Mouse (Mus musculus) bone marrow macrophage, adult 2 months (primary cell): ENCODE results near the gene Dhps. TPM values are rescaled to one million over a fixed set of nuclear protein-coding genes. Genes with fewer than 3 reads are reported as not detected.
"Not testable (repeated sequence)": the region's sequence is repeated elsewhere in the genome, so short reads cannot be mapped to it uniquely, and the experiment has no call there.

Experiments used
- H3K27ac ChIP-seq: 2 replicates; pipeline ENCODE4 v1.5.1; 2012; ENCODE audit warnings: low read depth, low read length; ENCODE audit not compliant: insufficient read depth
- H3K4me1 ChIP-seq: 2 replicates; pipeline ENCODE4 v1.6.1; 2012; ENCODE audit warnings: low read length; ENCODE audit not compliant: control insufficient read depth, insufficient read depth
- H3K4me3 ChIP-seq: 2 replicates; pipeline ENCODE4 v1.5.1; 2012; ENCODE audit warnings: mild to moderate bottlenecking, low read length, moderate library complexity; ENCODE audit not compliant: insufficient read depth
- CTCF ChIP-seq: IDR thresholded peaks from 2 replicates; pipeline ENCODE4 v1.5.1; 2012; ENCODE audit warnings: low read depth, mild to moderate bottlenecking, low read length, moderate library complexity
- POLR2A ChIP-seq: IDR thresholded peaks from 2 replicates; pipeline ENCODE4 v1.6.1; 2012; ENCODE audit warnings: mild to moderate bottlenecking, low read depth, low read length, borderline replicate concordance
- polyA plus RNA-seq: library from polyadenylated mRNA; stranded (reverse); fragments of >200 nt; gene quantifications from 2 replicates; pipeline ENCODE4 v1.2.4, GENCODE M21; 2012; ENCODE audit not compliant: missing spikeins, insufficient read depth, insufficient read length

Gene Dhps
- polyA plus RNA-seq, 1 experiment: 36.7 TPM

- Histone ChIP-seq H3K4me1 (peaks cover 16% of the 10 kb centered on the region), H3K4me3 (no peak overlapping the region), H3K27ac (no peak overlapping the region)
- TF ChIP-seq CTCF (no peak), POLR2A (no peak)
Observed at GRCm38 (mm10) chr8:85095051-85095450, 23.5 kb downstream of the Dhps start.

- Histone ChIP-seq H3K4me3 (no peak overlapping the region), H3K4me1 (peaks cover 16% of the 10 kb centered on the region), H3K27ac (no peak overlapping the region)
- TF ChIP-seq POLR2A (no peak), CTCF (no peak)
Observed at GRCm38 (mm10) chr8:85095566-85095965, 24.0 kb downstream of the Dhps start.

GRCm38 (mm10) chr8:85096196-85096595, 24.6 kb downstream of the Dhps start:
- peaks cover 15% of the 10 kb centered on the region for H3K4me1 ChIP-seq
- no peak overlapping the region for H3K27ac ChIP-seq
- H3K4me3 ChIP-seq: no peak overlapping the region
- no peak for TF ChIP-seq CTCF

- Histone ChIP-seq H3K27ac (no peak overlapping the region), H3K4me1 (peaks cover 8% of the 10 kb centered on the region), H3K4me3 (no peak overlapping the region)
- TF ChIP-seq CTCF (no peak), POLR2A (no peak)
Observed at GRCm38 (mm10) chr8:85096850-85097249, 25.3 kb downstream of the Dhps start.

GRCm38 (mm10) chr8:85100076-85100665, 28.6 kb downstream of the Dhps start:
- H3K4me3 ChIP-seq: no peak overlapping the region
- TF ChIP-seq CTCF: no peak
- no peak for TF ChIP-seq POLR2A
- no peaks in the 10 kb centered on the region for H3K4me1 ChIP-seq
- H3K27ac ChIP-seq: no peak overlapping the region

- Histone ChIP-seq H3K4me3 (no peak overlapping the region), H3K27ac (no peak overlapping the region), H3K4me1 (peaks cover 3% of the 10 kb centered on the region; the same call in 1 of the 2 replicates)
- TF ChIP-seq POLR2A: no peak
- no peak for TF ChIP-seq CTCF
Observed at GRCm38 (mm10) chr8:85113241-85113640, 41.7 kb downstream of the Dhps start.

- no peak for TF ChIP-seq POLR2A
- TF ChIP-seq CTCF: no peak
- Histone ChIP-seq H3K4me1 (peaks cover 3% of the 10 kb centered on the region; the same call in 1 of the 2 replicates), H3K27ac (no peak overlapping the region), H3K4me3 (no peak overlapping the region)
Observed at GRCm38 (mm10) chr8:85115501-85115900, 43.9 kb downstream of the Dhps start.

GRCm38 (mm10) chr8:85116984-85117383, 45.4 kb downstream of the Dhps start:
- Histone ChIP-seq H3K27ac (no peak overlapping the region), H3K4me3 (no peak overlapping the region), H3K4me1 (peaks cover 3% of the 10 kb centered on the region; the same call in 1 of the 2 replicates)
- TF ChIP-seq POLR2A (no peak), CTCF (no peak)

- Histone ChIP-seq H3K4me3 (peak overlapping the region; percentile 44), H3K27ac (no peak overlapping the region), H3K4me1 (peaks cover 3% of the 10 kb centered on the region; the same call in 1 of the 2 replicates)
- TF ChIP-seq CTCF: no peak
- TF ChIP-seq POLR2A: no peak
Observed at GRCm38 (mm10) chr8:85119052-85119981, 47.8 kb downstream of the Dhps start.

GRCm38 (mm10) chr8:85120251-85120650, 48.7 kb downstream of the Dhps start:
- not testable (repeated sequence) for H3K27ac ChIP-seq, H3K4me3 ChIP-seq, H3K4me1 ChIP-seq
